Comparison of ENCODE assay signal across 8 mouse cellular contexts in genomic region chr19:16585379-16585778, GRCm38 (mm10).
DNase-seq lines count a peak whose midpoint lies in the region; TF ChIP-seq lines count a peak whose summit lies in the region.

No protein-coding gene starts in this region.

- no peaks in the 10 kb centered on the region for H3K4me1 ChIP-seq in kidney, adult 2 months (ENCODE audit: control insufficient read depth, insufficient read depth, low read length)
- H3K4me1 ChIP-seq in hindbrain, embryonic 10.5 days (replicated peaks), result no peaks in the 10 kb centered on the region

- no peaks in the 10 kb centered on the region for H3K36me3 ChIP-seq in kidney, adult 2 months (ENCODE audit: control insufficient read depth, insufficient read depth, low read length)
- no peaks in the 10 kb centered on the region for H3K36me3 ChIP-seq in hindbrain, embryonic 10.5 days

- no peak overlapping the region for H3K27ac ChIP-seq in kidney, adult 2 months (ENCODE audit: insufficient read depth, low read depth, low read length)
- H3K27ac ChIP-seq in hindbrain, embryonic 10.5 days, result no peak overlapping the region

- WGBS in kidney, adult 2 months, result 12% methylated on average over 3 of the region's 3 CpGs
- 16% methylated on average over 3 of the region's 3 CpGs for WGBS in hindbrain, embryonic 10.5 days

- peak; percentile 48 for TF ChIP-seq CTCF in kidney, adult 2 months (conservative IDR thresholded peaks at IDR 0.05; ENCODE audit: insufficient read depth, insufficient read length, low read depth, low read length)

- H3K27me3 ChIP-seq in kidney, adult 2 months (replicated peaks; ENCODE audit: control insufficient read depth, insufficient read depth, low read length), result no peaks in the 10 kb centered on the region
- H3K27me3 ChIP-seq in hindbrain, embryonic 10.5 days (ENCODE audit: insufficient read depth, poor library complexity, severe bottlenecking), result no peaks in the 10 kb centered on the region; the same call in 1 of the 2 replicates

- DNase-seq in kidney, adult 2 months, result peak; percentile 59
- DNase-seq in kidney, postnatal 4 days, result no peak
- peak; percentile 78 for DNase-seq in ES-CJ7 (ENCODE audit: low read depth, low spot score)
- DNase-seq in c-Kit-positive CD71-positive TER-119-positive erythroid progenitor cells, embryonic 14.5 days (ENCODE audit: low spot score), result peak; percentile 53
- DNase-seq in lung, postnatal 36 days, result peak; percentile 79
- DNase-seq in adrenal gland, postnatal 10 days, result no peak
- DNase-seq in hindbrain, embryonic 10.5 days (ENCODE audit: low spot score), result no peak
- DNase-seq in spleen, postnatal 14 days (ENCODE audit: low spot score in 2 of 2), result no peak

- TF ChIP-seq POLR2A in kidney, adult 2 months (IDR thresholded peaks at IDR 0.05; ENCODE audit: low read depth, low read length), result no peak

- H3K4me3 ChIP-seq in kidney, adult 2 months (ENCODE audit: insufficient read depth, low read depth, low read length), result no peak overlapping the region
- H3K4me3 ChIP-seq in hindbrain, embryonic 10.5 days, result no peak overlapping the region

- no peaks in the 10 kb centered on the region for H3K9me3 ChIP-seq in hindbrain, embryonic 10.5 days

Comparison
In these comparisons a context has a peak if more than half of its experiments do, and no peak if none do; other contexts are left out.
1. DNase-seq: peak in kidney, adult 2 months (single experiment), ES-CJ7 (single experiment), c-Kit-positive CD71-positive TER-119-positive erythroid progenitor cells, embryonic 14.5 days (single experiment) and lung, postnatal 36 days (single experiment); none in kidney, postnatal 4 days (0 of 2), adrenal gland, postnatal 10 days (single experiment), hindbrain, embryonic 10.5 days (single experiment) and spleen, postnatal 14 days (0 of 2).